Mouse (Mus musculus) neural tube, embryonic 14.5 days (tissue): Measurements from ENCODE around the gene Tmed9. TPM values are rescaled to one million over a fixed set of nuclear protein-coding genes. Genes with fewer than 3 reads are reported as not detected.

Source experiments
- ATAC-seq: fragments of 200-750 bp; cut with Nextera tagmentation; 2 replicates; pipeline ENCODE4 v1.8.0; 2017; ENCODE audit warnings: low read depth, mild to moderate bottlenecking, moderate TSS enrichment, moderate library complexity
- H3K27ac ChIP-seq: fragments of 300-500 bp; sonication (generic); 2 replicates; pipeline ENCODE4 v1.5.1; 2014; ENCODE audit warnings: low read depth, mild to moderate bottlenecking, control low read depth, low read length, moderate library complexity, mixed read lengths
- H3K27me3 ChIP-seq: fragments of 300-500 bp; sonication (generic); 2 replicates; pipeline ENCODE4 v1.6.1; 2014; ENCODE audit warnings: low read length; ENCODE audit not compliant: control insufficient read depth, insufficient read depth
- H3K36me3 ChIP-seq: fragments of 300-500 bp; sonication (generic); 2 replicates; pipeline ENCODE4 v1.6.1; 2014; ENCODE audit warnings: low read length, mixed read lengths; ENCODE audit not compliant: control insufficient read depth, insufficient read depth
- H3K4me1 ChIP-seq: fragments of 300-500 bp; sonication (generic); 2 replicates; pipeline ENCODE4 v1.6.1; 2014; ENCODE audit warnings: low read length; ENCODE audit not compliant: control insufficient read depth, insufficient read depth
- H3K4me2 ChIP-seq: fragments of 300-500 bp; sonication (generic); 2 replicates; pipeline ENCODE4 v1.6.1; 2014; ENCODE audit warnings: mild to moderate bottlenecking, low read depth, low read length, control low read depth
- H3K4me3 ChIP-seq: fragments of 300-500 bp; sonication (generic); 2 replicates; pipeline ENCODE4 v1.5.1; 2014; ENCODE audit warnings: low read depth, low read length, control low read depth, mixed read lengths
- H3K9ac ChIP-seq: fragments of 300-500 bp; sonication (generic); replicated peaks from 2 replicates; pipeline ENCODE4 v1.6.1; 2014; ENCODE audit warnings: low read depth, mild to moderate bottlenecking, control low read depth, low read length, mixed read lengths
- H3K9me3 ChIP-seq: fragments of 300-500 bp; sonication (generic); 2 replicates; pipeline ENCODE4 v1.6.1; 2016; ENCODE audit warnings: low read length; ENCODE audit not compliant: control insufficient read depth
- WGBS: fragments of 180-500 bp; shearing (Covaris S2); extraction: QIAGEN DNeasy Blood & Tissue Kit; methylation state at CpG from one replicate; pipeline ENCODE4 v1.1.7; 2014; 5-methylcytosine and 5-hydroxymethylcytosine counted together
- polyA plus RNA-seq: library from polyadenylated mRNA; unstranded; fragments of >200 nt; fragmentation: Nextera tagmentation; extraction: Ambion mirVana; gene quantifications from 2 replicates; pipeline ENCODE4 v1.2.1, GENCODE M21; 2014

Gene Tmed9
- polyA plus RNA-seq, 1 experiment from 2014 or later: 57.0 TPM

DNA sequence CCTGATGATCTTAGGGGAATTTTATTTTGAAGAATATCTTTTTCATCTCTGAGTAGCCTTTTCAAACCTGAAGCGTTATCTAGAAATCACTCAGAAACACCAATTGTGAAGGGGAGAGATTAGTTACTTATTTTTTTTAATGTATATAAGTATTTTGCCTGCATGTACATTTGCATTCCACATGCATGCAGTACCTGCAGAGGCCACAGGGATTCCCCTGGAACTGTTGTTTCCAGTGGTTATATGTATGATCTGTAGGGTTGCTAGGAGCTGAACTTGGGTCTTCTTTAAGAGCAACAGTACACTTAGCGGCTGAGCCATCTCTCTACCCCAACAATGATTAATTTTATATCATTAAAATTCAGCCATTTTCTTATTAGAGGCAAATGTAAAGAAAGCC is 71.0 kb downstream of the Tmed9 start:
- no peak overlapping the region for H3K9ac ChIP-seq
- no peaks in the 10 kb centered on the region for H3K27me3 ChIP-seq
- H3K9me3 ChIP-seq: no peaks in the 10 kb centered on the region
- H3K4me3 ChIP-seq: no peak overlapping the region
- WGBS: 86% methylated on average over 2 of the region's 2 CpGs
- H3K27ac ChIP-seq: no peak overlapping the region
- no peak for ATAC-seq
- H3K4me2 ChIP-seq: no peak overlapping the region
- H3K4me1 ChIP-seq: no peaks in the 10 kb centered on the region
- peaks cover 46% of the 10 kb centered on the region for H3K36me3 ChIP-seq

Other genes with a start within 250 kb of the Tmed9 start
- 5.7 and 5.9 TPM in 2 replicates for gene Mxd3, start 243.9 kb upstream of the Tmed9 start, polyA plus RNA-seq
- 36.5 and 49.9 TPM in 2 replicates for gene Lman2, start 210.9 kb upstream of the Tmed9 start, polyA plus RNA-seq
- 0.11 and 0.32 TPM in 2 replicates for gene Rgs14, start 204.0 kb upstream of the Tmed9 start, polyA plus RNA-seq
- 0.19 and 0.32 TPM in 2 replicates for gene Slc34a1, start 175.5 kb upstream of the Tmed9 start, polyA plus RNA-seq
- gene Pfn3, start 158.5 kb upstream of the Tmed9 start, polyA plus RNA-seq: 0.55 and 1.2 TPM in 2 replicates
- 0.18 TPM in 1 of 2 replicates, not detected in the other for gene F12, start 146.9 kb upstream of the Tmed9 start, polyA plus RNA-seq
- 39.0 and 42.1 TPM in 2 replicates for gene Grk6, start 128.7 kb upstream of the Tmed9 start, polyA plus RNA-seq
- gene Prr7, start 109.5 kb upstream of the Tmed9 start, polyA plus RNA-seq: 5.8 and 6.7 TPM in 2 replicates
- 376 and 450 TPM in 2 replicates for gene Dbn1, start 85.6 kb upstream of the Tmed9 start, polyA plus RNA-seq
- 142 and 163 TPM in 2 replicates for gene Pdlim7, start 60.1 kb upstream of the Tmed9 start, polyA plus RNA-seq
- gene Dok3, start 44.4 kb upstream of the Tmed9 start, polyA plus RNA-seq: 4.2 and 4.6 TPM in 2 replicates
- gene Ddx41, start 37.1 kb upstream of the Tmed9 start, polyA plus RNA-seq: 51.3 and 54.1 TPM in 2 replicates
- 47.1 and 50.1 TPM in 2 replicates for gene Fam193b, start 2.6 kb upstream of the Tmed9 start, polyA plus RNA-seq
- gene B4galt7, start 26.2 kb downstream of the Tmed9 start, polyA plus RNA-seq: 32.7 and 40.4 TPM in 2 replicates
- gene Caml, start 49.3 kb downstream of the Tmed9 start, polyA plus RNA-seq: 112 and 118 TPM in 2 replicates
- 31.2 and 35.4 TPM in 2 replicates for gene Ddx46, start 61.3 kb downstream of the Tmed9 start, polyA plus RNA-seq
- 97.6 and 107 TPM in 2 replicates for gene B230219D22Rik, start 119.4 kb downstream of the Tmed9 start, polyA plus RNA-seq
- 150 and 156 TPM in 2 replicates for gene Txndc15, start 140.9 kb downstream of the Tmed9 start, polyA plus RNA-seq
- 19.6 and 23.9 TPM in 2 replicates for gene Pcbd2, start 153.6 kb downstream of the Tmed9 start, polyA plus RNA-seq
- not detected in 2 replicates for gene Catsper3, start 210.8 kb downstream of the Tmed9 start, polyA plus RNA-seq